Mouse (Mus musculus) megakaryocyte, embryonic 14.5 days (primary cell): ENCODE data around the gene Nhlrc4. TPM values are rescaled to one million over a fixed set of nuclear protein-coding genes. Genes with fewer than 3 reads are reported as not detected.
A peak's percentile ranks its signal among the peaks of the same experiment; 100 is the strongest.

Source experiments
- H3K27me3 ChIP-seq: replicated peaks from 2 replicates; pipeline ENCODE3; 2012; ENCODE audit warnings: inconsistent platforms
- H3K36me3 ChIP-seq: replicated peaks from 2 replicates; pipeline ENCODE3; 2012; ENCODE audit warnings: low read length, inconsistent platforms, mixed read lengths
- H3K4me1 ChIP-seq: 2 replicates; pipeline ENCODE4 v1.6.1; 2012; ENCODE audit warnings: inconsistent platforms
- H3K4me3 ChIP-seq: replicated peaks from 2 replicates; pipeline ENCODE3; 2012; ENCODE audit warnings: moderate library complexity, mild to moderate bottlenecking, inconsistent platforms
- H3K9me3 ChIP-seq: 2 replicates; pipeline ENCODE4 v1.6.1; 2012; ENCODE audit warnings: inconsistent platforms
- FLI1 ChIP-seq: IDR thresholded peaks from 2 replicates; pipeline ENCODE4 v1.6.1; 2012; ENCODE audit warnings: low read length, inconsistent platforms, mixed read lengths
- GATA1 ChIP-seq: IDR thresholded peaks from 3 replicates; pipeline ENCODE4 v1.6.1; 2012; ENCODE audit warnings: mixed read lengths, low read length, inconsistent platforms, borderline replicate concordance
- polyA plus RNA-seq: library from polyadenylated mRNA; stranded (reverse); fragments of >175 nt; gene quantifications from 2 replicates; pipeline ENCODE4 v1.2.3, GENCODE M21; 2012; ENCODE audit warnings: low replicate concordance; ENCODE audit not compliant: insufficient read depth

The Nhlrc4 gene
- not detected in 2 replicates for polyA plus RNA-seq

GRCm38 (mm10) chr17:25944366-25945163 is at the start of gene Nhlrc4, which contains the start of gene Pigq:
Gene Nhlrc4, minus strand, starts transcription at chr17:25944961.
Gene Pigq, minus strand, starts transcription at chr17:25944936.
- Histone ChIP-seq H3K4me3 (no peak within 1 kb of the TSS), H3K4me1 (peaks cover 58% of the 10 kb centered on the region), H3K27me3 (peaks cover 35% of the 10 kb centered on the region)

GRCm38 (mm10) chr17:25993489-25993888 is 48.7 kb upstream of the Nhlrc4 start:
- TF ChIP-seq FLI1 (no peak), GATA1 (no peak)
- H3K36me3 ChIP-seq, result peaks cover 19% of the 10 kb centered on the region

More at GRCm38 (mm10) chr17:25944366-25945163, at the start of gene Nhlrc4, which contains the start of gene Pigq:
- TF ChIP-seq GATA1 (no peak), FLI1 (no peak)
- H3K9me3 ChIP-seq, result no peaks in the 10 kb centered on the region
- H3K36me3 ChIP-seq, result peaks cover 4% of the 10 kb centered on the region

GRCm38 (mm10) chr17:25992274-25992673 is 47.5 kb upstream of the Nhlrc4 start:
- no peak overlapping the region for H3K4me3 ChIP-seq
- peaks cover 29% of the 10 kb centered on the region for H3K27me3 ChIP-seq
- H3K9me3 ChIP-seq, result no peaks in the 10 kb centered on the region
- TF ChIP-seq FLI1 (no peak), GATA1 (no peak)
- H3K4me1 ChIP-seq, result peaks cover 54% of the 10 kb centered on the region
- peaks cover 19% of the 10 kb centered on the region for H3K36me3 ChIP-seq

More at GRCm38 (mm10) chr17:25993489-25993888, 48.7 kb upstream of the Nhlrc4 start:
- Histone ChIP-seq H3K27me3 (peaks cover 40% of the 10 kb centered on the region), H3K9me3 (no peaks in the 10 kb centered on the region), H3K4me1 (peaks cover 57% of the 10 kb centered on the region), H3K4me3 (no peak overlapping the region)

- Histone ChIP-seq H3K4me3 (peak overlapping the region; percentile 21), H3K4me1 (peaks cover 59% of the 10 kb centered on the region), H3K36me3 (peaks cover 19% of the 10 kb centered on the region), H3K9me3 (no peaks in the 10 kb centered on the region), H3K27me3 (peaks cover 22% of the 10 kb centered on the region)
- TF ChIP-seq GATA1, result no peak
- no peak for TF ChIP-seq FLI1
Observed at GRCm38 (mm10) chr17:25990331-25990730, 45.6 kb upstream of the Nhlrc4 start.

GRCm38 (mm10) chr17:25985306-25986294 is 40.8 kb upstream of the Nhlrc4 start, which contains the start of gene Capn15:
Gene Capn15, minus strand, starts transcription at chr17:25985796.
- TF ChIP-seq FLI1 (no peak), GATA1 (no peak)
- peaks cover 62% of the 10 kb centered on the region for H3K4me1 ChIP-seq

GRCm38 (mm10) chr17:25984556-25985305 is 40.0 kb upstream of the Nhlrc4 start:
- TF ChIP-seq GATA1 (no peak), FLI1 (no peak)
- peaks cover 62% of the 10 kb centered on the region for H3K4me1 ChIP-seq

More at GRCm38 (mm10) chr17:25985306-25986294, 40.8 kb upstream of the Nhlrc4 start, which contains the start of gene Capn15:
- Histone ChIP-seq H3K36me3 (peaks cover 5% of the 10 kb centered on the region), H3K4me3 (peak within 1 kb of the TSS; percentile 97), H3K9me3 (no peaks in the 10 kb centered on the region), H3K27me3 (peaks cover 17% of the 10 kb centered on the region)

GRCm38 (mm10) chr17:25984066-25984465 is 39.3 kb upstream of the Nhlrc4 start:
- Histone ChIP-seq H3K36me3 (peaks cover 4% of the 10 kb centered on the region), H3K27me3 (peaks cover 17% of the 10 kb centered on the region), H3K4me3 (no peak overlapping the region), H3K9me3 (no peaks in the 10 kb centered on the region), H3K4me1 (peaks cover 64% of the 10 kb centered on the region)
- TF ChIP-seq GATA1, result no peak
- TF ChIP-seq FLI1, result no peak

More at GRCm38 (mm10) chr17:25984556-25985305, 40.0 kb upstream of the Nhlrc4 start:
- Histone ChIP-seq H3K9me3 (no peaks in the 10 kb centered on the region), H3K36me3 (peaks cover 4% of the 10 kb centered on the region), H3K27me3 (peaks cover 17% of the 10 kb centered on the region), H3K4me3 (peak overlapping the region; percentile 97)

GRCm38 (mm10) chr17:25982913-25983312 is 38.2 kb upstream of the Nhlrc4 start:
- peak overlapping the region; percentile 55 for H3K4me3 ChIP-seq
- peaks cover 7% of the 10 kb centered on the region for H3K36me3 ChIP-seq
- peaks cover 17% of the 10 kb centered on the region for H3K27me3 ChIP-seq

GRCm38 (mm10) chr17:25980854-25981253 is 36.1 kb upstream of the Nhlrc4 start:
- H3K36me3 ChIP-seq, result peaks cover 9% of the 10 kb centered on the region
- TF ChIP-seq FLI1 (no peak), GATA1 (no peak)
- no peaks in the 10 kb centered on the region for H3K9me3 ChIP-seq
- H3K4me1 ChIP-seq, result peaks cover 75% of the 10 kb centered on the region
- H3K27me3 ChIP-seq, result peaks cover 10% of the 10 kb centered on the region
- H3K4me3 ChIP-seq, result no peak overlapping the region

More at GRCm38 (mm10) chr17:25982913-25983312, 38.2 kb upstream of the Nhlrc4 start:
- Histone ChIP-seq H3K9me3 (no peaks in the 10 kb centered on the region), H3K4me1 (peaks cover 73% of the 10 kb centered on the region)
- TF ChIP-seq FLI1 (no peak), GATA1 (no peak)
